Mouse (Mus musculus): ENCODE measurements at regions not wholly inside any gene's neighbourhood (a gene's known extent, or its start where the extent isn't known, plus 50 kb on each side); places are given as distances from the start of the nearest gene placed in this dataset.

DNA sequence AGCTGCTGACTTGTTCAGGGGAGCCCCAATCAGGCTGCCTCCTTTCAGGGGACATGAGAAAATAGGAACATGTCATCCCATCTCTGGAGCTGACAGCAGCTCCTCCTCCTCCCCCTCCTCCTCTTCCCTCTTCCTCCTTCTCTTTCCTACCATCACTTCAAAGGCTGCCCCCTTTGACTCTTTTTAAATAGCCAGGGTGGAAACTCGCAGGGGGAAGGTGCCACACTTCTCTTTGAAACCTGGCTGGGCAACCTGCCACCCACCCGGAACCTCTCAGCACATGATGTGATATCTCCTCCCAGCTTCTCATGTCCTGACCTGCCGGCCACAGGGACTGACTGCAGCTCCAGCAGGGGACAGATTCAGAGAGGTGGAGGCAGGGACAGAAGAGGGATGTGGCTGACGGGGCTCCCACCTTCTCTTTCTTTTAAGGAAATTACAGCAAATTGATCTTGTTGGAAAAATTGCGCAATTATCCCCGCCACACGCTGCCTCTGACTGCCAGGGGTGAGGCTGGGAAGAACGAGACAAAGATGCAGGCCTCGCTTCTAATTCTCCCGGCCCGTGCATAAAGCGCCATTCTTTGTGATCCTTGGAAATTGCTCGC lies 399.6 kb upstream of the Kazn start:
- 51% methylated on average over 13 of the region's 13 CpGs for WGBS
- Histone ChIP-seq H3K27ac (replicated peaks in 1 of 2; ENCODE audit: control insufficient read depth in 1 of 2, insufficient read depth in 1 of 2, low read depth in 2 of 2, low read length in 2 of 2) (no peak overlapping the region), H3K4me2 (ENCODE audit: low read length) (no peak overlapping the region), H3K9ac (ENCODE audit: low read length) (no peak overlapping the region), H3K27me3 (ENCODE audit: control insufficient read depth, insufficient read depth, low read length) (no peaks in the 10 kb centered on the region), H3K9me3 (ENCODE audit: control insufficient read depth, low read length) (no peaks in the 10 kb centered on the region), H3K36me3 (ENCODE audit: control insufficient read depth, insufficient read depth, low read length) (no peaks in the 10 kb centered on the region), H3K4me3 (ENCODE audit: control insufficient read depth in 1 of 2, insufficient read depth in 1 of 2, low read depth in 1 of 2, low read length in 2 of 2) (no peak overlapping the region), H3K4me1 (ENCODE audit: control insufficient read depth in 2 of 2, insufficient read depth in 2 of 2, low read length in 2 of 2) (peaks cover 0 to 2% of the 10 kb centered on the region in 2 experiments; a peak in 1 of 4 replicates)
- ATAC-seq (ENCODE audit: insufficient number of reproducible peaks, insufficient read depth, low FRiP score, low read depth) = no peak

DNA sequence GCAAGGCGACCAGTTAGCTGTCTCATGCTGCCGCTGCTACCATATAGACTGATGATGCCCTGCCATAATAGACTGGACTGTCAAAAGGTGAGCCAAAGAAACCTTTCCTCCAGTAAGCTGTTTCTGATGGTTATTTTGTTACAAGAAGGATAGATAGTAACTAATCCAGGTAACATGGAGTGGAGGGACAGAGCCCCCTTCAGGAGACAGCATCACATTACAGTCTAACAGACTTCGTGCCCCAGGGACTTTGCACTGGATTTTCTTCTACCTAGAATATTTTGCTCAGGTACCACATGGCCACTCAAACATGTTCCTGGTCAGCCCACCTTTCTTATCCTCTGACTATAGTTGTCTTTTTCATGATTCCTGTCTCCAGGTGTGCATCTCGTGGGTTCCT lies 398.9 kb upstream of the Kazn start:
- Histone ChIP-seq H3K4me3 (ENCODE audit: control insufficient read depth in 1 of 2, insufficient read depth in 1 of 2, low read depth in 1 of 2, low read length in 2 of 2) (no peak overlapping the region), H3K4me2 (ENCODE audit: low read length) (no peak overlapping the region), H3K9me3 (ENCODE audit: control insufficient read depth, low read length) (no peaks in the 10 kb centered on the region), H3K36me3 (ENCODE audit: control insufficient read depth, insufficient read depth, low read length) (no peaks in the 10 kb centered on the region), H3K4me1 (ENCODE audit: control insufficient read depth in 2 of 2, insufficient read depth in 2 of 2, low read length in 2 of 2) (peaks cover 0 to 2% of the 10 kb centered on the region in 2 experiments; a peak in 1 of 4 replicates), H3K27ac (replicated peaks in 1 of 2; ENCODE audit: control insufficient read depth in 1 of 2, insufficient read depth in 1 of 2, low read depth in 2 of 2, low read length in 2 of 2) (no peak overlapping the region), H3K9ac (ENCODE audit: low read length) (no peak overlapping the region), H3K27me3 (ENCODE audit: control insufficient read depth, insufficient read depth, low read length) (no peaks in the 10 kb centered on the region)
- WGBS = 86% methylated on average over 4 of the region's 4 CpGs
- ATAC-seq (ENCODE audit: insufficient number of reproducible peaks, insufficient read depth, low FRiP score, low read depth) = no peak

DNA sequence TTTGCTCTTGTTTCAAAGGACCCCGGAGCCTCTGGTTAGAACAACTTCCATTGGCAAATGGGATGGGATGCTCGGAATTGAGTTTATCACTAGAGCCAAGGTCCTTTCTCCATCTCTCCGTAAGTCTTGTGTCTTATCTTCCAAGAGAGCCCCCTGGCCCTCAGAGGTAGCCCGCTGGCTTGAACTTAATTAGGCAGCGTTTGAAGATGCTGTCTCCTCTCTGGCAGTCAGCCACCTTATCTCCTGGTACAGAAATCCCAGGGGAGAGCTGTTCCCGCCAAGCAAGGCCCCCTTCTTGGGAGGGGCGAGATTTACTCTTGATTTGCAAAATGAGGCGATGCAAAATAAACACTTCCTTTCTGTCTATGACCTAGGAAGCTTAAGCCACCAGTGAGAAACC lies 395.2 kb upstream of the Kazn start:
- Histone ChIP-seq H3K4me1 (ENCODE audit: control insufficient read depth in 2 of 2, insufficient read depth in 2 of 2, low read length in 2 of 2) (peaks cover 0 to 2% of the 10 kb centered on the region in 2 experiments; a peak in 1 of 4 replicates), H3K27me3 (ENCODE audit: control insufficient read depth, insufficient read depth, low read length) (no peaks in the 10 kb centered on the region), H3K4me2 (ENCODE audit: low read length) (no peak overlapping the region), H3K27ac (replicated peaks in 1 of 2; ENCODE audit: control insufficient read depth in 1 of 2, insufficient read depth in 1 of 2, low read depth in 2 of 2, low read length in 2 of 2) (no peak overlapping the region), H3K9me3 (ENCODE audit: control insufficient read depth, low read length) (no peaks in the 10 kb centered on the region), H3K36me3 (ENCODE audit: control insufficient read depth, insufficient read depth, low read length) (no peaks in the 10 kb centered on the region), H3K4me3 (ENCODE audit: control insufficient read depth in 1 of 2, insufficient read depth in 1 of 2, low read depth in 1 of 2, low read length in 2 of 2) (no peak overlapping the region), H3K9ac (ENCODE audit: low read length) (no peak overlapping the region)
- no peak for ATAC-seq (ENCODE audit: insufficient number of reproducible peaks, insufficient read depth, low FRiP score, low read depth)
- 4% methylated on average over 8 of the region's 8 CpGs for WGBS

DNA sequence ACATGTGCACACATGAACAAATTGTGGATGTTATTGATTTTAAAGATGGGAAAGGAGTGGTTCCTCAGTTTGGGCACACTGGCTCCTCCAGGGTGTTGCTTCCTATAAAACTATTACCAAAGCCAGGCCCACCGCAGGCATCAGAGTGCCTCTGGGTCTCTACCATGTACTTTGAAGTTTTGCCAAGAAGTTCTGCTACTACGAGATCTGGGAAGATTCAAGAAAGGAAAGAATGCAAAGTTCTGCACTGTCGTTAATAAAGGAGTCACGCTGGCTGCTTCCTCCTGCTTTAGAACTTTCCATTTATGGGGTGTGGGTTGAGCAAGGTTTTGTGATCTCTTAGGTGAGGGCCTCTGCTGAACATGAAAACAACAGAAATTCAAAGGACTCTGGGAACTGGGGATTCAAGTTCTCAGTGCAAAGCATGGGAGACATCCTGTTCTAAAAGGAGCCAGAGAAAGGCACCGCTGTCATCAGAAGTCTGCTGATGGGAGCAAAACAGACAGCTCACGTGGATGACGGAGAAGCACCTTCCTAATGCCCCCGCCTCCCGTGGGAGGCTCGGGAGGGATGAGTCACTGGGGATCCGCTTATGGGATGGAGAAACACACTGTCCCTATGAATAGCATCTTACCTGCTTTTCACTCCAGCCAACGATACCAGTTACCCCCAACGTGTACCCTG lies 394.6 kb upstream of the Kazn start:
- WGBS = 33% methylated on average over 13 of the region's 13 CpGs

DNA sequence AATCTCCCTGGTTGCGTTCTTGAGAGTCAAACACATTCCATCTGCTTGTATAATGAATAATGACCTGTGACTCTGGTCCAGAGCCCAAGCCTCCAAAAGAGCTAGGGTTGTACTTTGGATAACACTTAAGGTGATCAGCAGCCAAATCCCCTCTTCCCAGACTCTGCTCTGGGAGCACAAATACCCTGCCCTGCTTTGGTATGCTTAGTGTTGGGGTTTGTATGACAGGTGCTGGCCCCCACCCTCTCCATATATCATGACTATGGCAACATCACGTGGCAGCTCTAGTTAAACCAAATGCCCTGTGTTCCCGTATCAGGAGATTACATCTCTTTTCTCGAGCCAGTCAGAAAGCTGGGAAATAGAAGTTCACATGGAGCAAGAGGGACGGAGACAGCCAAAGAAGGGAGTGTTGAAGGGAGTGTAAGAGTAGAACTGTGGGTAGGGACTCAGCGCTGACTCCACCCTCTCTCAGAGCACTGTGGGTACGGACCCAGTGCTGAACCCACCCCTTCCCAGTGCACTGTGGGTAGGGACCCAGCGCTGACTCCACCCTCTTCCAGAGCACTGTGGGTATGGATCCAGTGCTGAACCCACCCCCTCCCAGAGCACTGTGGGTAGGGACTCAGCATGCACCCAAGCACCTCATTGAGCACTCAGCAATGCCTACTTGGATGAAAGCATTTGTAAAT lies 387.4 kb upstream of the Kazn start:
- 72% methylated on average over 8 of the region's 8 CpGs for WGBS
- no peak overlapping the region for H3K4me2 ChIP-seq (ENCODE audit: low read length)
- H3K27ac ChIP-seq (replicated peaks in 1 of 2; ENCODE audit: control insufficient read depth in 1 of 2, insufficient read depth in 1 of 2, low read depth in 2 of 2, low read length in 2 of 2) = no peak overlapping the region
- H3K4me1 ChIP-seq (ENCODE audit: control insufficient read depth in 2 of 2, insufficient read depth in 2 of 2, low read length in 2 of 2) = no peaks in the 10 kb centered on the region
- no peak overlapping the region for H3K4me3 ChIP-seq (ENCODE audit: control insufficient read depth in 1 of 2, insufficient read depth in 1 of 2, low read depth in 1 of 2, low read length in 2 of 2)
- H3K27me3 ChIP-seq (ENCODE audit: control insufficient read depth, insufficient read depth, low read length) = no peaks in the 10 kb centered on the region
- H3K9me3 ChIP-seq (ENCODE audit: control insufficient read depth, low read length) = no peaks in the 10 kb centered on the region
- no peak for ATAC-seq (ENCODE audit: insufficient number of reproducible peaks, insufficient read depth, low FRiP score, low read depth)
- H3K9ac ChIP-seq (ENCODE audit: low read length) = no peak overlapping the region
- H3K36me3 ChIP-seq (ENCODE audit: control insufficient read depth, insufficient read depth, low read length) = no peaks in the 10 kb centered on the region

More for the DNA sequence above, 394.6 kb upstream of the Kazn start:
- no peak for ATAC-seq (ENCODE audit: insufficient number of reproducible peaks, insufficient read depth, low FRiP score, low read depth)
- Histone ChIP-seq H3K4me3 (ENCODE audit: control insufficient read depth in 1 of 2, insufficient read depth in 1 of 2, low read depth in 1 of 2, low read length in 2 of 2) (no peak overlapping the region), H3K9ac (ENCODE audit: low read length) (no peak overlapping the region), H3K27ac (replicated peaks in 1 of 2; ENCODE audit: control insufficient read depth in 1 of 2, insufficient read depth in 1 of 2, low read depth in 2 of 2, low read length in 2 of 2) (no peak overlapping the region), H3K36me3 (ENCODE audit: control insufficient read depth, insufficient read depth, low read length) (no peaks in the 10 kb centered on the region), H3K4me2 (ENCODE audit: low read length) (no peak overlapping the region), H3K4me1 (ENCODE audit: control insufficient read depth in 2 of 2, insufficient read depth in 2 of 2, low read length in 2 of 2) (peaks cover 0 to 2% of the 10 kb centered on the region in 2 experiments; a peak in 1 of 4 replicates), H3K27me3 (ENCODE audit: control insufficient read depth, insufficient read depth, low read length) (no peaks in the 10 kb centered on the region), H3K9me3 (ENCODE audit: control insufficient read depth, low read length) (no peaks in the 10 kb centered on the region)

DNA sequence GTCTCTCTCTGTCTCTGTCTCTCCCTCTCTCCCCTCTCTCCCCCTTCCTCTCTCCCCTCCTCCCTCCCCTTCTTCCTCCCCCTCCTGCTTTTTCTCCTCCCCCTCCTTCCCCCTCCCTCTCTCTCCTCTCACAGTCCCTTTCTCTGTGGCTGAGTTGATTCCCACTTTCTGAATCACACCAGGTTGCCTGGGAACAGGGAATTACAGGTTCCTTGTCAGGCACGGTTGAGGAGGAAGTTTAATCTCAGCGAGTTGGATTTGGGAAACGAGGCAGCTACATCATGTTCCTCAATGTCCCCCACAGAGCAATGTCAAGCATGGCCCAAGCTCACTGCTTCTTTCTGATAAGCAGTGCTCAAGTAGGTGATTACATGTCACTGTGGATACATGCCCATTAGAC lies 386.3 kb upstream of the Kazn start:
- 12% methylated on average over 3 of the region's 3 CpGs for WGBS
- Histone ChIP-seq H3K27ac (replicated peaks in 1 of 2; ENCODE audit: control insufficient read depth in 1 of 2, insufficient read depth in 1 of 2, low read depth in 2 of 2, low read length in 2 of 2) (no peak overlapping the region), H3K4me1 (ENCODE audit: control insufficient read depth in 2 of 2, insufficient read depth in 2 of 2, low read length in 2 of 2) (no peaks in the 10 kb centered on the region), H3K9me3 (ENCODE audit: control insufficient read depth, low read length) (no peaks in the 10 kb centered on the region), H3K36me3 (ENCODE audit: control insufficient read depth, insufficient read depth, low read length) (no peaks in the 10 kb centered on the region), H3K4me2 (ENCODE audit: low read length) (no peak overlapping the region), H3K9ac (ENCODE audit: low read length) (no peak overlapping the region), H3K4me3 (ENCODE audit: control insufficient read depth in 1 of 2, insufficient read depth in 1 of 2, low read depth in 1 of 2, low read length in 2 of 2) (no peak overlapping the region), H3K27me3 (ENCODE audit: control insufficient read depth, insufficient read depth, low read length) (no peaks in the 10 kb centered on the region)
- ATAC-seq (ENCODE audit: insufficient number of reproducible peaks, insufficient read depth, low FRiP score, low read depth) = no peak

DNA sequence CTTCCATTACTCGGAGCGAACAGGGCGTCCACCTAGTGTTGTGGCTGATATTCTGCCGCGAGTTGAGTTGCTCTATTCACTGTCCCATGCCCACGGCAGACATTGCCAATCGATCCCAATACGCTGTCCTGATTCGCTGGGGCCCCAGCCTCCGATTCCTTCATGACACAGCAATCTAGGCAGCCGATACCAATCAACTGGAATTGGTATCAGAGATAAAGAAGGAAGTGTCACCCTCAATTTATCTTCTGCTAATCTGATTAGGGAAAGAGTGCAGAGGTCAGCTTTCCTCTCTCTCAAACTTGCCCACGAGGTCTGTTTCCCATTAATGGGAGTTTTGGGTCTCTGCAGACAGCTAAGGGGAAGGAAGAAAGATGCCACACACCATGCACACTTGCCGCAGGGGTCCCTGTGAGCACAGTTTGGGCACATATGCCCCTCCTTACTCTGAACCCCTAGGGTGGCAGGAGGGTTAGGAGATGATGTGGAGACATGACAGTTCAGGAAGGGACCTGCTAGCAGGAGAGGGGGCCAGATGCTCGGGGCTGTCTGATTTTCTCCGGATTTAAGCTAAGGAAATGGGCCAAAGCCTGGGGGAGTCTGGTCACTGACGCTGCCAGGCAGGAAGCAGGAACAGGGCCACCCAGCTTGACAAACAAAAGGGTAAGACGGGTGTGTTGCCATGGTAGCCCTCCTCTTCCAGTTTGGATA lies 383.1 kb upstream of the Kazn start:
- Histone ChIP-seq H3K4me3 (ENCODE audit: control insufficient read depth in 1 of 2, insufficient read depth in 1 of 2, low read depth in 1 of 2, low read length in 2 of 2) (no peak overlapping the region), H3K9ac (ENCODE audit: low read length) (no peak overlapping the region), H3K27ac (replicated peaks in 1 of 2; ENCODE audit: control insufficient read depth in 1 of 2, insufficient read depth in 1 of 2, low read depth in 2 of 2, low read length in 2 of 2) (no peak overlapping the region), H3K9me3 (ENCODE audit: control insufficient read depth, low read length) (no peaks in the 10 kb centered on the region), H3K27me3 (ENCODE audit: control insufficient read depth, insufficient read depth, low read length) (no peaks in the 10 kb centered on the region), H3K4me2 (ENCODE audit: low read length) (no peak overlapping the region), H3K36me3 (ENCODE audit: control insufficient read depth, insufficient read depth, low read length) (no peaks in the 10 kb centered on the region), H3K4me1 (ENCODE audit: control insufficient read depth in 2 of 2, insufficient read depth in 2 of 2, low read length in 2 of 2) (no peaks in the 10 kb centered on the region)
- 52% methylated on average over 17 of the region's 17 CpGs for WGBS
- no peak for ATAC-seq (ENCODE audit: insufficient number of reproducible peaks, insufficient read depth, low FRiP score, low read depth)
